Mouse (Mus musculus) embryonic fibroblast, embryonic 13.5 days (primary cell): ENCODE measurements at regions not wholly inside any gene's neighbourhood (a gene's known extent, or its start where the extent isn't known, plus 50 kb on each side); places are given as distances from the start of the nearest gene placed in this dataset.

ENCODE experiments used
- CTCF ChIP-seq: IDR thresholded peaks from 2 replicates; pipeline ENCODE4 v1.5.1; 2011; ENCODE audit warnings: mild to moderate bottlenecking, control low read depth, low read length, moderate library complexity, borderline replicate concordance; ENCODE audit not compliant: insufficient read depth
- POLR2A ChIP-seq: IDR thresholded peaks from 2 replicates; pipeline ENCODE4 v1.6.1; 2011; ENCODE audit warnings: low read depth, mild to moderate bottlenecking, control low read depth, low read length, moderate library complexity

GRCm38 (mm10) chr8:96403669-96404068, 515.3 kb upstream of the Got2 start:
- TF ChIP-seq CTCF (no peak), POLR2A (no peak)
